Mouse (Mus musculus): ENCODE data around the gene Cbx2.

GRCm38 (mm10) chr11:119039732-119040512 lies 17.2 kb downstream of the Cbx2 start:
- TF ChIP-seq CTCF (IDR thresholded peaks at IDR 0.05; ENCODE audit: borderline replicate concordance, control insufficient read depth, extremely low read depth, insufficient read depth, low read length, poor library complexity) (no peak), POLR2A (IDR thresholded peaks at IDR 0.05; ENCODE audit: control insufficient read depth, extremely low read depth, insufficient read depth, low read length, poor library complexity) (no peak)
